Mouse (Mus musculus) limb, embryonic 11.5 days (tissue): ENCODE data around the gene Pa2g4. TPM values are rescaled to one million over a fixed set of nuclear protein-coding genes. Genes with fewer than 3 reads are reported as not detected.

ENCODE experiments used
- ATAC-seq: fragments of 200-750 bp; cut with Nextera tagmentation; 2 replicates; pipeline ENCODE4 v1.8.0; 2017; ENCODE audit warnings: low read depth; ENCODE audit not compliant: insufficient number of reproducible peaks, low FRiP score, low TSS enrichment
- DNase-seq: peaks from one replicate; pipeline ENCODE4 v3.0.0-alpha.2; 2015; ENCODE audit warnings: low spot score
- H3K27ac ChIP-seq: fragments of 300-500 bp; sonication (generic); replicated peaks from 2 replicates; pipeline ENCODE4 v1.5.1; 2014; ENCODE audit warnings: low read depth, mild to moderate bottlenecking, low read length
- H3K27me3 ChIP-seq: fragments of 300-500 bp; sonication (generic); 2 replicates; pipeline ENCODE4 v1.6.1; 2014; ENCODE audit warnings: mild to moderate bottlenecking, low read length, mixed read lengths; ENCODE audit not compliant: control insufficient read depth, insufficient read depth
- H3K36me3 ChIP-seq: fragments of 300-500 bp; sonication (generic); 2 replicates; pipeline ENCODE4 v1.6.1; 2014; ENCODE audit warnings: mild to moderate bottlenecking, low read length, moderate library complexity, mixed read lengths; ENCODE audit not compliant: control insufficient read depth, insufficient read depth
- H3K4me1 ChIP-seq: fragments of 300-500 bp; sonication (generic); 2 replicates; pipeline ENCODE4 v1.6.1; 2014; ENCODE audit warnings: low read length, mixed read lengths; ENCODE audit not compliant: control insufficient read depth, insufficient read depth
- H3K4me2 ChIP-seq: fragments of 300-500 bp; sonication (generic); 2 replicates; pipeline ENCODE4 v1.6.1; 2014; ENCODE audit warnings: low read depth, mild to moderate bottlenecking, moderate library complexity; ENCODE audit not compliant: severe bottlenecking
- H3K4me3 ChIP-seq: fragments of 300-500 bp; sonication (generic); 2 replicates; pipeline ENCODE4 v1.5.1; 2014; ENCODE audit warnings: low read depth, low read length
- H3K9ac ChIP-seq: fragments of 300-500 bp; sonication (generic); 2 replicates; pipeline ENCODE4 v1.6.1; 2014; ENCODE audit warnings: mild to moderate bottlenecking, low read length
- H3K9me3 ChIP-seq: fragments of 300-500 bp; sonication (generic); 2 replicates; pipeline ENCODE4 v1.6.1; 2016; ENCODE audit warnings: low read length; ENCODE audit not compliant: control insufficient read depth
- WGBS: fragments of 180-500 bp; shearing (Covaris S2); extraction: QIAGEN DNeasy Blood & Tissue Kit; methylation state at CpG from one replicate; pipeline ENCODE4 v1.1.7; 2014; 5-methylcytosine and 5-hydroxymethylcytosine counted together
- polyA plus RNA-seq: library from polyadenylated mRNA; unstranded; fragments of >200 nt; fragmentation: Nextera tagmentation; extraction: Ambion mirVana; gene quantifications from 2 replicates; pipeline ENCODE4 v1.2.1, GENCODE M21; 2014

The Pa2g4 gene
- polyA plus RNA-seq, 1 experiment from 2014 or later: 289 TPM

DNA sequence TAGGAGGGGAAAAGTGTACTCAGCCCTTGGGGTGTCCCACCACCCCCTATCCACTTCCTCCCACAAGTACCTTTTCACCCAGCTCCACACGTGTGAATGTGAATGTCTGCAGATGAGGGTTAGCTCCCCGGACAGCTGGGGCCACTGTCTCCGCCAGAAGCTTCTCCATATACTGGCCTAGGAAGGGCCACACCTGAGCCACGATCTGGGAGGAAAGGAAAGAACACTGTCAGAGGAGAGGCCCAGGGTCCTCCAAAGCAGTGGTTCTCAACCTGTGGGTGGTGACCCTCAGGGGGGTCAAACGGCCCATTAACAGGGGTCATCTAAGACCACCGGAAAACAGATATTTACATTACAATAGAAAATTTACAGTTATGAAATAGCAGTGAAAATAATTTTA lies 43.4 kb downstream of the Pa2g4 start:
- no peak overlapping the region for H3K4me2 ChIP-seq
- no peak overlapping the region for H3K9ac ChIP-seq
- no peaks in the 10 kb centered on the region for H3K36me3 ChIP-seq
- ATAC-seq (no peak), DNase-seq (no peak)
- H3K4me1 ChIP-seq: peaks cover 6% of the 10 kb centered on the region; the same call in 1 of the 2 replicates
- H3K4me3 ChIP-seq: no peak overlapping the region
- no peak overlapping the region for H3K27ac ChIP-seq
- peaks cover 38% of the 10 kb centered on the region for H3K27me3 ChIP-seq
- H3K9me3 ChIP-seq: no peaks in the 10 kb centered on the region
- WGBS: 78% methylated on average over 6 of the region's 6 CpGs

DNA sequence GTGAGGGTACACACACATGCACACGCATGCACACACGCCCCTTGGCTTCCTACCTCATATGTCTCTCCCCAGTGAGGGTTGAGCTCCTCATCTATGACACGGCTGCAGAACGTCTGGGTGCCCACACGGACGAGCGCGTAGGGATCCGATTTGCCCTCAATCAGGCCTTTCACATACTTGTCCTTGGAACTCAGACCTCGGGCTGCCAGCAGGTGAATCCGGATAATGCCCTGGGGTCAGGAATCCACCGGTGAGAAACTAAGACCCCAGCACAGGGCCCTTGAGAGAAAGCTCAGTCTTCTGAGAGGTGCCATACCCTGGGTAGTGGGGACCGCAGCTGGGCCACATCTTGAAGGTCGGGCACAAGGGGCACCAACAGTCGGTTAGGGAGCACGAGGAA lies 45.2 kb downstream of the Pa2g4 start:
- Histone ChIP-seq H3K36me3 (no peaks in the 10 kb centered on the region; the same call in 1 of the 2 replicates), H3K27me3 (peaks cover 52% of the 10 kb centered on the region), H3K4me3 (no peak overlapping the region), H3K27ac (no peak overlapping the region), H3K4me2 (no peak overlapping the region), H3K4me1 (peaks cover 6% of the 10 kb centered on the region; the same call in 1 of the 2 replicates), H3K9ac (no peak overlapping the region), H3K9me3 (no peaks in the 10 kb centered on the region)
- WGBS: 87% methylated on average over 16 of the region's 16 CpGs
- ATAC-seq: no peak
- DNase-seq: no peak

DNA sequence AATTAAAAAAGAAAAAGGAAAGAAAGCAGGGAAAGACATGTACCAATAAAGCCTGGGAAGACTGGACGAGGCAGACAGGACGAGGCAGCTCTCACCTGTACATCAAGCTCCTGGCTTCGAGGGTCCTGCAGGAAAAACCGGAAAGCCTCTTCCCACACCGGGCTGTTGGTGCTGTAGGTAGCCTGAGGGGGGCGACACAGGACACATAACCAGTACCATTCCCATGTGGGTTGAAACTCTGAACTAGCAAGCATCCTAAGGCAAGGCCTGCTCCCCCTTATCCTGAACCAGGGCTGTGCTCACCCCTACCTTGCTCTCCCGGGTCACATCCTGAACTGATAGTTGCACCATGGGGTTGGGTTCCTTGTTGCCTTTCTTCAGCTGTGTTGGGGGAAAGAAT lies 47.0 kb downstream of the Pa2g4 start:
- ATAC-seq (no peak), DNase-seq (peak; percentile 34)
- peaks cover 44% of the 10 kb centered on the region for H3K27me3 ChIP-seq

DNA sequence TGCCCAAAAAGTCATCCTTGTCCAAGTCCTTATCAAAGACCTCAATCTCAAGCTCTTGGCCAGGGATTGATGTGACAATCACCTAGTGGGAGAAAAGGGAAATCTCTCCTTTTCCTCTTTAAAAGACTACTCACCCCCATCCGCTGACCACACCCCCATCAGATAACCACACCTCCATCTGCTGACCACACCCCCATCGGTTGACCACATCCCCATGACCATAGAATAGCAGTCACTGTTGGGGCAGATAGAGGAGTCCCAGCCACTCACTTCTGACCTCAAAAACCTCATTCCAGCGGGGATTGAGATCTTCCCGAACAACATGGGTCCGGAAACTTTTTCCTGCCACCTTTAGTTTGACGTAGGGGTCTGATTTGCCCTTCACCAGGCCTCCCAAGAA lies 49.1 kb downstream of the Pa2g4 start:
- H3K36me3 ChIP-seq: no peaks in the 10 kb centered on the region; the same call in 1 of the 2 replicates

More for the DNA sequence above, 47.0 kb downstream of the Pa2g4 start:
- no peaks in the 10 kb centered on the region; the same call in 1 of the 2 replicates for H3K36me3 ChIP-seq
- H3K4me3 ChIP-seq: no peak overlapping the region
- H3K9me3 ChIP-seq: no peaks in the 10 kb centered on the region
- 74% methylated on average over 7 of the region's 7 CpGs for WGBS
- H3K27ac ChIP-seq: no peak overlapping the region
- no peak overlapping the region for H3K9ac ChIP-seq
- no peak overlapping the region for H3K4me2 ChIP-seq
- no peaks in the 10 kb centered on the region for H3K4me1 ChIP-seq

DNA sequence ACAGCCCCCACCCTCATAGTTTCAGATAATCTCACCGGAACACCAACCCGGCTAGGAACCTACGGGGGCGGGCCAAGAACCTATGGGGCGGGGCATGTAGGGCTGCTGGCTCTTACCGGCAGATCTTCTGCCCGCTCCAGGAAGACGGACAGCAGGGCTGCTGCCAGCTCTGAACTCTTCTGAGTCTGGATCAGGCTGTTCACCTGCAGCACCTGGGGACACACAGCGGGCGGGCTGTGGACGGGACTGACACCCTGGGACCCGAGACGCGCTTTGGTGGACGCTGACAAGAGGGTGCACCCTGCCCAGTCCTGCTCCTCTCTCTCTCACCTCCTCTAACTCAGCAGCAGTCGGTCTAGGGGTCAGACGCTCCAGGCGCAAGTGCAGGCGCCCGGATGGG lies 49.8 kb downstream of the Pa2g4 start:
- Histone ChIP-seq H3K9me3 (no peaks in the 10 kb centered on the region), H3K4me3 (no peak overlapping the region; the same call in 1 of the 2 replicates), H3K27me3 (peaks cover 31% of the 10 kb centered on the region), H3K27ac (no peak overlapping the region), H3K36me3 (no peaks in the 10 kb centered on the region; the same call in 1 of the 2 replicates), H3K4me1 (no peaks in the 10 kb centered on the region), H3K4me2 (peak overlapping the region; percentile 28; the same call in 1 of the 2 replicates), H3K9ac (no peak overlapping the region)
- 6% methylated on average over 20 of the region's 20 CpGs for WGBS
- ATAC-seq: peak; percentile 35; the same call in 1 of the 2 replicates
- no peak for DNase-seq

More for the DNA sequence above, 49.1 kb downstream of the Pa2g4 start:
- no peaks in the 10 kb centered on the region for H3K4me1 ChIP-seq
- H3K9ac ChIP-seq: no peak overlapping the region
- H3K4me3 ChIP-seq: no peak overlapping the region
- no peak overlapping the region for H3K27ac ChIP-seq
- WGBS: 20% methylated on average over 6 of the region's 6 CpGs
- no peaks in the 10 kb centered on the region for H3K9me3 ChIP-seq
- peaks cover 33% of the 10 kb centered on the region for H3K27me3 ChIP-seq
- no peak overlapping the region for H3K4me2 ChIP-seq
- ATAC-seq (no peak), DNase-seq (no peak)

DNA sequence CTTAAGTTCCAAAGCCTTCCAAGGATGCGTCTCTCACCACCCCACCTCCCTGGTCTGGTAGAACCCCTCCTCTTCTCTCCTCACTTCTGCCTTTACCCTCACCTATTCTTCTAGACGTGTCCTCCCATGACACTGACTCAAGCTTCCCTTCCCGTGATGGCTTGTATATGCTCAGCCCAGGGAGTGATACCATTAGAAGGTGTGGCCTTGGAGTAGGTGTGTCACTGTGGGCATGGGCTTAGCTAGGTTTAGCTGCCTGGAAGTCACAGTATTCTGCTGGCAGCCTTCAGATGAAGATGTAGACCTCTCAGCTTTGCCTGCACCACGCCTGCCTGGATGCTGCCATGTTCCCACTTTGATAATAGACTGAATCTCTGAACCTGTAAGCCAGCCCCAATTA lies 50.7 kb downstream of the Pa2g4 start:
- peaks cover 31% of the 10 kb centered on the region for H3K27me3 ChIP-seq
- WGBS: 87% methylated on average over 4 of the region's 4 CpGs
- H3K4me2 ChIP-seq: no peak overlapping the region
- no peaks in the 10 kb centered on the region for H3K9me3 ChIP-seq
- H3K9ac ChIP-seq: no peak overlapping the region
- H3K27ac ChIP-seq: no peak overlapping the region
- ATAC-seq (no peak), DNase-seq (no peak)
- no peaks in the 10 kb centered on the region for H3K4me1 ChIP-seq
- no peaks in the 10 kb centered on the region; the same call in 1 of the 2 replicates for H3K36me3 ChIP-seq
- no peak overlapping the region for H3K4me3 ChIP-seq

DNA sequence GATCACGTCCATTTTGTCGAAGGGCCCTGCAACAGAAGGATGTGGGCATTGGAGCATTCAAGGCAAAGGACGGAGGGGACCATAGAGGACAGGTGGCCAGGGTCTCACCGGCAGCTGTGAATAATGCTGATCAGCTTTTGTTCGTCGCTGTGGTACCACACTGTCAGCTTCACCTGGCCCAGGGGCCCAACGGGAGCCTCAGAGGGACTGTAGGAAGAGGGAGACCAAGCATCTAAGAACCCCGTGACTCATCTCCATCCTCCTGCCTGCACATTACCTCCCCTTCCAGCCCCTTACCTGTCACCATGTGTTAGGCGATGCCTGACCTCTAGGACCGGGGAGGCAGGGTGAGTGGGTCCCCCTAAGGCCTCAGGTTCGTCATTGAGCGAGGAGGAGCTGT lies 54.0 kb downstream of the Pa2g4 start:
- H3K27me3 ChIP-seq: peaks cover 15% of the 10 kb centered on the region
- no peak overlapping the region for H3K9ac ChIP-seq
- H3K4me1 ChIP-seq: no peaks in the 10 kb centered on the region
- H3K4me2 ChIP-seq: no peak overlapping the region
- ATAC-seq: no peak
- DNase-seq: no peak
- no peak overlapping the region for H3K4me3 ChIP-seq
- H3K9me3 ChIP-seq: no peaks in the 10 kb centered on the region
- peaks cover 2% of the 10 kb centered on the region; the same call in 1 of the 2 replicates for H3K36me3 ChIP-seq
- WGBS: 79% methylated on average over 12 of the region's 12 CpGs
- H3K27ac ChIP-seq: no peak overlapping the region

DNA sequence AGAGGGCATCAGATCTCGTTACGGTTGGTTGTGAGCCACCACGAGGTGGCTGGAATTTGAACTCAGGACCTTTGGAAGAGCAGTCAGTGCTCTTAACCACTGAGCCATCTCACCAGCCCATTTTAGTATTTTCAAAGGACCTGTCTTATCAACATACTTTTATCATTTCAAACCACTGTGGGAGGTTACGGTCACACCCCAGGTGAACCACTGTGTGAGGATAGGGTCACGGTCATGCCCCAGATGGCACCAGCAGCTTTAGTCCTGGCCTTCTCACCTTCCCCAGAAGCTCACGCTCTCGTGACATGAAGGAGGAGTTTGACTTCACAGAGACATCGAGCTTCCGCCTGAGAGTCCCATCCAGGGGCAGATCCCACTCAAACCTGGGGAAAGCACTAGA lies 54.6 kb downstream of the Pa2g4 start:
- Histone ChIP-seq H3K9me3 (no peaks in the 10 kb centered on the region), H3K4me2 (no peak overlapping the region), H3K27ac (no peak overlapping the region), H3K4me3 (no peak overlapping the region), H3K27me3 (peaks cover 9% of the 10 kb centered on the region), H3K9ac (no peak overlapping the region), H3K36me3 (peaks cover 2% of the 10 kb centered on the region; the same call in 1 of the 2 replicates), H3K4me1 (no peaks in the 10 kb centered on the region)
- no peak for ATAC-seq
- 87% methylated on average over 9 of the region's 9 CpGs for WGBS
- DNase-seq: no peak

DNA sequence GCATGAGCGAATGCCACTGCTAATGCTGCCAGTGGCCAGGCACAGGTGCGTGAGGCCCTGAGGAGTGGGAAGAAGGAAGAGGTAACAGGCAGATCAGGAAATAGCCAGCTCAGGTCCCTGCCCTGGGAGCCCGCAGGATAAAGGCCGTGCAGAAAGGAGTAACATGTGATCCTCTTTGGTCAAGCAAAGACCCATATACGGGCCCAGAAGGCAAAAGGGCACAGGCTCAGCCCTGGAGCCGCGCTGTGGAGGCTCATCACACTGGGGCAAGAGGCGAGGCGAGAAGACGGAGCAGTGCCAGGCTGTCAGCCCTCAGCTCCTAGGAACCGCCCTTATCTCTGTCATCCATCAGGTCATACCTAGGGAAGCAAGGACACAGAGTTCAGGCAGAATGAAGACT lies 55.5 kb downstream of the Pa2g4 start:
- 81% methylated on average over 11 of the region's 11 CpGs for WGBS
- H3K9ac ChIP-seq: no peak overlapping the region
- no peaks in the 10 kb centered on the region for H3K4me1 ChIP-seq
- ATAC-seq: no peak
- no peak for DNase-seq
- H3K4me3 ChIP-seq: no peak overlapping the region
- no peak overlapping the region for H3K4me2 ChIP-seq
- no peak overlapping the region for H3K27ac ChIP-seq
- no peaks in the 10 kb centered on the region for H3K9me3 ChIP-seq
- H3K27me3 ChIP-seq: peaks cover under 1% of the 10 kb centered on the region; the same call in 1 of the 2 replicates
- 0 out of 2 replicates have a peak, but pooled peaks cover 2% of the 10 kb centered on the region for H3K36me3 ChIP-seq
